Mouse (Mus musculus): ENCODE measurements around the gene Ubox5.

DNA sequence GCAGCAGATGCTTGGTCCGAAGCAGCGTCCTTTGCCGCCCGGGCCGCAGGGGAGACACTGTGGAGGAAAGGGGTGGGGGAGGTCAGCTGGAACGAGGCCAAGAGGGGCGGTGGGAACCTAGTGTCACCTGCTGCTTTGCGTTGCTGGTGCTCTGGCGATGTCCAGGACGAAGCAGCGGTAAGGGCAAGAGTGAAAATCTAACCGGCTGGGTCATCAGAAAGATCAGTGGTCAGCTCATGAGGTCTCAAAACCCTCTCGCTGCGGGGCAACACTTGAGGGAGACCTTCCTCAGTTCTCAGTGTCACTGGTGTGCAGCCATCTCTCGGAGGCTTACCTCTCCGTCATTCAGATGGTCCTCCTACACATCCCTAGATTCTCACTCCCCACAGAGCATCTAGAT, 48.6 kb downstream of the Ubox5 start:
- TF ChIP-seq EP300 (IDR thresholded peaks at IDR 0.05; ENCODE audit: insufficient read depth, low read depth, low read length): no peak
- TF ChIP-seq POLR2A (IDR thresholded peaks at IDR 0.05; ENCODE audit: insufficient read depth, low read length): no peak
- TF ChIP-seq CTCF (IDR thresholded peaks at IDR 0.05; ENCODE audit: low read depth, low read length): no peak

Data from ES-Bruce4 (cell line).